Mouse (Mus musculus) embryonic facial prominence, embryonic 13.5 days (tissue): ENCODE data around the gene Zim1. TPM values are rescaled to one million over a fixed set of nuclear protein-coding genes. Genes with fewer than 3 reads are reported as not detected.

Experiments
- ATAC-seq: fragments of 200-750 bp; cut with Nextera tagmentation; 2 replicates; pipeline ENCODE4 v1.8.0; 2017; ENCODE audit warnings: low read depth; ENCODE audit not compliant: insufficient number of reproducible peaks, insufficient read depth, low FRiP score, low TSS enrichment
- H3K27ac ChIP-seq: fragments of 300-500 bp; sonication (generic); 2 replicates; pipeline ENCODE4 v1.5.1; 2015; ENCODE audit warnings: moderate library complexity, mild to moderate bottlenecking, inconsistent platforms
- H3K27me3 ChIP-seq: fragments of 300-500 bp; sonication (generic); 2 replicates; pipeline ENCODE4 v1.6.1; 2015; ENCODE audit warnings: mild to moderate bottlenecking, inconsistent platforms
- H3K36me3 ChIP-seq: fragments of 300-500 bp; sonication (generic); 2 replicates; pipeline ENCODE4 v1.6.1; 2015; ENCODE audit warnings: mild to moderate bottlenecking, inconsistent platforms
- H3K4me1 ChIP-seq: fragments of 300-500 bp; sonication (generic); 2 replicates; pipeline ENCODE4 v1.6.1; 2015; ENCODE audit warnings: inconsistent platforms
- H3K4me2 ChIP-seq: fragments of 300-500 bp; sonication (generic); 2 replicates; pipeline ENCODE4 v1.6.1; 2015; ENCODE audit warnings: moderate library complexity, mild to moderate bottlenecking, inconsistent platforms
- H3K4me3 ChIP-seq: fragments of 300-500 bp; sonication (generic); 2 replicates; pipeline ENCODE4 v1.5.1; 2015; ENCODE audit warnings: mild to moderate bottlenecking, inconsistent platforms
- H3K9ac ChIP-seq: fragments of 300-500 bp; sonication (generic); 2 replicates; pipeline ENCODE4 v1.6.1; 2015; ENCODE audit warnings: mild to moderate bottlenecking, inconsistent platforms
- H3K9me3 ChIP-seq: fragments of 300-500 bp; sonication (generic); 2 replicates; pipeline ENCODE4 v1.6.1; 2016; ENCODE audit warnings: inconsistent platforms
- whole genome bisulfite sequencing: fragments of 180-500 bp; shearing (Covaris S2); methylation state at CpG from one replicate; pipeline ENCODE4 v1.1.7; 2015; ENCODE audit warnings: mixed read lengths; 5-methylcytosine and 5-hydroxymethylcytosine counted together
- polyA plus RNA-seq: library from polyadenylated mRNA; unstranded; fragments of >200 nt; fragmentation: Nextera tagmentation; extraction: Ambion mirVana; gene quantifications from 2 replicates; pipeline ENCODE4 v1.2.1, GENCODE M21; 2015

Zim1 gene
- 3.2 and 4.5 TPM in 2 replicates for polyA plus RNA-seq

DNA sequence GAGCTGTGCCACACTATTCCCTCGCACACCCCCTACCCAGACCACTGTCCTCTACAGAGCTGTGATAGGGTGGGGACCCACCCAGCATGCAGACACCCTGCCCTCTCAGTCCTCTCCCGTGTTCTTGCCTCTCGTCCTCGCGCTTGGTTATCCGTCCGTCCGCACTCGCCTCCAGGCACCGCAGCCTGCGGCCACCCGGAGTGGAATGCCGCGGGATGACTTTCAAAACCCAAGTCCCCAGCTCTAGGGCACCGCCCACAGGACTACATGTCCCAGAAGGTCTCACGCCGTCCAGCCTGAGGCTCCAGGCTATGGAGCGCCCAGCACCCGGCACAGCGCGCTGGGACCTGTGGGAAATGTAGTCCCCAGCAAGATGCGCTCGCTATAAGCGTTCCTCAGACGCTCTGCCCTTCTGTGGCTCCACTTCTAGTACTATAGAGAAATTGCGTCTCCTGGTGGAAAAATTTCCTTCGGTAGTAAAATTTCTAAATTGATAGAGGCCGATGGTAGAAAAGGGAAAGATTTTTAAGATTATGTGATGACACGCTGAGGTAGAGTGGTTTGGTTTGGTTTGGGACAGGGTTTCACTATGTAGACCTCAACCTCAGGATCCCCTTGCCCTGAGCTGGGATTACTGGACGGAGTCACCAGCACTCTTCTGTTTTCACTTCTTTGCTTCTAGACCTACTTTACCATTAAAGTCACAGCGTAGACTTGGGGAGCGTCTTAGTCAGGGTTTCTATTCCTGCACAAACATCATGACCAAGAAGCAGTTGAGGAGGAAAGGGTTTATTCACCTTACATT is at the start of gene Zim1:
Zim1 (minus strand) TSS at position 210 of the 805 bp plus-strand sequence.
- no peaks in the 10 kb centered on the region for H3K4me1 ChIP-seq
- H3K4me3 ChIP-seq, result peak within 1 kb of the TSS; percentile 58
- H3K27me3 ChIP-seq, result no peaks in the 10 kb centered on the region
- H3K9ac ChIP-seq, result peak within 1 kb of the TSS; percentile 73
- H3K4me2 ChIP-seq, result peak within 1 kb of the TSS; percentile 73
- no peaks in the 10 kb centered on the region for H3K9me3 ChIP-seq
- 11% methylated on average over 32 of the region's 32 CpGs for WGBS
- no peaks in the 10 kb centered on the region for H3K36me3 ChIP-seq
- H3K27ac ChIP-seq, result no peak within 1 kb of the TSS
- ATAC-seq, result peak; percentile 98

DNA sequence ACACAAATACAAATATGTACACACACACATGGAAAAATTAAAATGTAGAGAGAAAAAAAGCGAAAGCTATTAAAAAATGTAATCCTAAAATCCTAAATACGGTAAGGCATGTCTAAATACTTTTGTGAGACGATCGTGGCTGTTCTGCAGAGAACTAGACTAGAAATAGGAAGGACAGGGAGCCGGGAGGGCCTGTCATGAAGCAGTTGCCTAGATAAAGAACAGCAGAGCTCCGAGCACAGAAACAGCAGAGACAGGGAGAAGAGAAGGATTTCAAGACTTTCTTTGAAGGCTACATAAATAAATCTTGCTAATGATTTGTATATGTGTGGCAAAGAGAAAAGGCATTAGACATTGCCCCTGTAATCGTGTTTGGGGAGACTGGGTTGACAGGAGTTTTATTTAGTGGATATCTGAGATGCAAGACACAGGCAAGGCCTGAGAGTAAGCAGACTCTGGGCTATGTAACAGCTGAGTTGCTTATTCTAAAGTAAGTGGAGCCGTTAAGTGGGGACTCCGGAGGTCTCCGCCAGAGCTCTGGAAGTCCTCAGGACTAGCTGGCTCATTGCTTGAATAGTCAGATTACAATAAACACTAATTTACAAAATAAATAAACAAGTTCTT is 48.1 kb upstream of the Zim1 start:
- WGBS, result 53% methylated on average over 10 of the region's 10 CpGs
- Histone ChIP-seq H3K9ac (no peak overlapping the region), H3K4me2 (no peak overlapping the region), H3K4me3 (no peak overlapping the region), H3K27ac (peak overlapping the region; percentile 69), H3K36me3 (peaks cover 3% of the 10 kb centered on the region; the same call in 1 of the 2 replicates), H3K27me3 (no peaks in the 10 kb centered on the region), H3K9me3 (peaks cover 3% of the 10 kb centered on the region; the same call in 1 of the 2 replicates), H3K4me1 (no peaks in the 10 kb centered on the region)
- no peak for ATAC-seq

DNA sequence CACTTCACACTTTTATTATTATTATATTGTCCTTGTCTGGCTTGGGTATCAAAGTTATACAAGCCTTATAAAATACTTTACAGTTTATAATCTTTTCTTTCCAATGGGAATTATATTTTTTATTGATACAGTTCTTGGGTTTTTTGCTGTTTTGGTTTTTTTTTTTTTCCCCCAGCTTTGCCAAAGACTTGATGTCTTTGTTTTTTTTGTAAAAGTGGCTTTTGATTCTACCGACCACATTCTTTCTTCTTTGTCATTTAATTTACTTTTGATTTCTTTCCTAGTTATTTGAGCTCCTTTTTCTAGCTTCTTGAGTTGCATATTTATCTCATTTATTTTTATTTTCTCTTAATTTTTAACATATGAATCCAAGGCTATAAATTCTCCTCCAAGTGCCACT is 39.8 kb upstream of the Zim1 start:
- Histone ChIP-seq H3K9ac (no peak overlapping the region), H3K36me3 (0 out of 2 replicates have a peak, but pooled peaks cover under 1% of the 10 kb centered on the region), H3K4me1 (no peaks in the 10 kb centered on the region), H3K27me3 (no peaks in the 10 kb centered on the region), H3K27ac (no peak overlapping the region), H3K4me2 (no peak overlapping the region), H3K4me3 (no peak overlapping the region), H3K9me3 (peaks cover 5% of the 10 kb centered on the region; the same call in 1 of the 2 replicates)
- WGBS, result 39% methylated on average over 1 of the region's 1 CpGs
- no peak for ATAC-seq

DNA sequence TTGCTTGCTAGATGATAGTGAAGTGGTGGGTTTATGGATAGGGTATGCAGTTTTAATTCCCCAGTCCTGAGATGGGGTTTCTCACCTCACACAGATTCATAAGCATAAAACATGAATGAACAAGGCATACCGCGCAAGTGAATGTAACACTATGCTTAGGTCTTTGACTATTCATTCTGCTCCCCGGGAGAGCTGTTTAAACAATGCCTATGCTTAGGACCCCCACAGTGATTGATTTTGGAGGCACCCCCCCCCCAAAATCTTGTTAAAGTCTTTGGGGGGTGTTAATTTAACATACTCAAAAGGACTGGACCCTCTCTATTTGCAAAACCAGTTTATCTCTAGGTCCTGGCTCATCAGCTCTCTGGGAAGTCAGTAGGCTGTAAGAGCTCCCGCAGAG is 35.7 kb upstream of the Zim1 start:
- Histone ChIP-seq H3K9ac (peak overlapping the region; percentile 76), H3K27ac (peak overlapping the region; percentile 33; the same call in 1 of the 2 replicates), H3K9me3 (peaks cover 44% of the 10 kb centered on the region), H3K4me2 (peak overlapping the region; percentile 58), H3K36me3 (0 out of 2 replicates have a peak, but pooled peaks cover 7% of the 10 kb centered on the region), H3K4me3 (peak overlapping the region; percentile 62), H3K4me1 (no peaks in the 10 kb centered on the region), H3K27me3 (no peaks in the 10 kb centered on the region)
- no peak for ATAC-seq
- WGBS, result 38% methylated on average over 4 of the region's 4 CpGs

DNA sequence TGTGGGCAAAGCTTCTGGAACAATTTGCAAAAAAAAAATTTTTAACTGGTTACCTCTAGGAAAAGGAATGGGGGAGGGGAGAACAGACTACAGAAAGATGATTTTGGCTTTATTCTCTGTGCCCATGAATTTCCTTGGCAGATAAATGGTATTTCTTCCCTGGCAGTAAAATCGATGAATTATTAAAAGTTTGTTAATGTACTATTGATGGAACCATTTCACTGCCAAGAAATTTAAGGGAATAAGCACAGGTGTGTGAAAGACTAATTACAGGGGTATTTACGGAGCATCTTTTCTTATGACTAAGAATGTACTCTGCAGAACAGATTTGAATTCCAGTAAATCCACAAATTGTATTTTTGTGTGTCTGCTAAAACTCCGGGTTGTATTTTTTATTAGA is 35.1 kb upstream of the Zim1 start:
- no peak for ATAC-seq
- Histone ChIP-seq H3K4me1 (no peaks in the 10 kb centered on the region), H3K4me2 (peak overlapping the region; percentile 58), H3K9ac (peak overlapping the region; percentile 76), H3K9me3 (peaks cover 44% of the 10 kb centered on the region), H3K27ac (no peak overlapping the region; the same call in 1 of the 2 replicates), H3K27me3 (no peaks in the 10 kb centered on the region), H3K4me3 (peak overlapping the region; percentile 62), H3K36me3 (0 out of 2 replicates have a peak, but pooled peaks cover 7% of the 10 kb centered on the region)
- WGBS, result 47% methylated on average over 3 of the region's 3 CpGs

DNA sequence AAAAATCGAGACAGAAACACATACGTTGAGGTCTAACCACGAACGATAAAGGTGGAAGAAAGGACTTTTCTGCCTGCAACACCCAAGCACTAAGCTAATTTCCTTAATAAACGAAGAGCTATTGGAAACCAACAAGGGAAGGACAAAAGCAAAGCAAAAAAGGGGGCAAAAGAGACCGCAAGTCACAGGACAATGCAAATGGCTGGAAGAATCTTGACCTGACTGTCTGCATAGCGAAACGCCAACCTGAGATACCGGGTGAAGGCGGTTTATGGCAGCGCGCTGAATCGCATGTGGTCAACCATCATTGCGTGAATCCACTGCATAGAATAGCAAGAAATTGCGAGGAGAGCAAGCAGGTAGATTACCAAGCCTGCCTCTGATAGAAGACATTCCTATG is 34.6 kb upstream of the Zim1 start:
- Histone ChIP-seq H3K4me2 (peak overlapping the region; percentile 58), H3K4me1 (no peaks in the 10 kb centered on the region), H3K27me3 (no peaks in the 10 kb centered on the region), H3K27ac (peak overlapping the region; percentile 77), H3K9me3 (peaks cover 44% of the 10 kb centered on the region), H3K4me3 (peak overlapping the region; percentile 62), H3K36me3 (peaks cover 12% of the 10 kb centered on the region; the same call in 1 of the 2 replicates), H3K9ac (peak overlapping the region; percentile 76)
- 46% methylated on average over 15 of the region's 15 CpGs for WGBS
- ATAC-seq, result no peak

DNA sequence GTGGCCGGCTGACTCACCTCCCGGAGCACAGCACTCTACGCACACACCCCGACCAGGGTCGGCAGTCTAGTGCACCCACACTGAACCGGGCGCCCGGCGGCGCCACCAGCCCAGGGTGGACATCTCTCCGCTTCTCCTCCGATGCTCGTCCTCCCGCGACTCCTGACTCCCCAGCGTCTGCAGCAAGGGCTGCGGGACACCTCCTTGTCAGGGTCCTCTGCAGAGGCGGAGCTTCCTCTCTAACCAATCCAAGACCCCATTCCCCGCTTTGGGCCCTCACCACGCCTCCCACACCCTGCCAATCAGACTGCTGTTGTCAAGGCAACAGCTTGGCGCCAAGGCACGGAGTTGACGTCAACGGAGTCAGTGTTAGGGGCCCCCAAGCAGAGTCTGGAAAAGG is 34.0 kb upstream of the Zim1 start, which contains the start of the genes Peg3 and Usp29:
Peg3 (minus strand) TSS at position 191 of the 400 bp plus-strand sequence.
Usp29 (plus strand) TSS at position 338 of the 400 bp plus-strand sequence.
- Histone ChIP-seq H3K36me3 (peaks cover 17% of the 10 kb centered on the region; the same call in 1 of the 2 replicates), H3K4me3 (peak within 1 kb of the TSS; percentile 62), H3K27me3 (no peaks in the 10 kb centered on the region), H3K4me1 (no peaks in the 10 kb centered on the region), H3K9me3 (peaks cover 44% of the 10 kb centered on the region), H3K9ac (peak within 1 kb of the TSS; percentile 76), H3K27ac (peak within 1 kb of the TSS; percentile 93), H3K4me2 (peak within 1 kb of the TSS; percentile 58)
- 55% methylated on average over 24 of the region's 24 CpGs for WGBS
- peak; percentile 73 for ATAC-seq

DNA sequence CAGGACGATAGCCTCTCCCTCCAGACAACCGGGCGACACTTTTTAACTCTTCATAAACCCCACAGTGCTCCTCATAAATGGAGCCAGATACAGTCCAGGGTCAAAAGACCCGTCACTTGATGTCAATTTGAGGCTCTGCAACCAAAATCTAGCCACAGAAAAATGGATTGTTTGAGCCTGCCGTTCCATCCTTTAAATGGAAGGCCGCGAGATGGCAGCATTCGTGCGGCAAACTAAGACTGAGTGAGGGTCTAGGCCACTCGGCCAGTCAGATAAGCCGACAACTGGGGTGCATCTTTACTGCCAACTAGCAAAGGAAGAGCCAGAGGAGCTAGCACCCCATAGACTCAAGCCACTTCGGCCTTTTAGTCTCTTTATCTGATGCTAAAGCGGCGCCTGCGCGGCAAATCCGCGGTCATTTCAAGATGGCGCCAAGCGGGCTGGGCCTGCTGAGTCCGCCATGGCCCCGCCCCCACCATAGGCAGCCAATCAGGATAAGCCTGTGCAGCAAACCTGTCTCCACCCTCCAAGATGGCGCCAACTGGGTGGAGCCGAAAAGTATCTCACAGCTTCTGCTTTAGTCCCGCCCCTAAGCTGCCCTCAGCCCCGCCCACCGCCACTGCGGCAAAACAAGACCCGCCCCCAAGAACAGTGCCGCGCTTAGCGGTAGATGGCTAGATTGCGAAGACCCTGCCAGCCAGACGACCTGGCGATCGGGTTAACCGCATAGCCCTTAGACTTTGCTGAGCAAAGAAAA is 33.0 kb upstream of the Zim1 start:
- Histone ChIP-seq H3K27me3 (no peaks in the 10 kb centered on the region), H3K9ac (peak overlapping the region; percentile 76), H3K4me2 (peak overlapping the region; percentile 58), H3K4me1 (no peaks in the 10 kb centered on the region), H3K27ac (peak overlapping the region; percentile 93), H3K4me3 (peak overlapping the region; percentile 62), H3K36me3 (peaks cover 26% of the 10 kb centered on the region; the same call in 1 of the 2 replicates), H3K9me3 (peaks cover 44% of the 10 kb centered on the region)
- 51% methylated on average over 37 of the region's 37 CpGs for WGBS
- ATAC-seq, result peak; percentile 63

DNA sequence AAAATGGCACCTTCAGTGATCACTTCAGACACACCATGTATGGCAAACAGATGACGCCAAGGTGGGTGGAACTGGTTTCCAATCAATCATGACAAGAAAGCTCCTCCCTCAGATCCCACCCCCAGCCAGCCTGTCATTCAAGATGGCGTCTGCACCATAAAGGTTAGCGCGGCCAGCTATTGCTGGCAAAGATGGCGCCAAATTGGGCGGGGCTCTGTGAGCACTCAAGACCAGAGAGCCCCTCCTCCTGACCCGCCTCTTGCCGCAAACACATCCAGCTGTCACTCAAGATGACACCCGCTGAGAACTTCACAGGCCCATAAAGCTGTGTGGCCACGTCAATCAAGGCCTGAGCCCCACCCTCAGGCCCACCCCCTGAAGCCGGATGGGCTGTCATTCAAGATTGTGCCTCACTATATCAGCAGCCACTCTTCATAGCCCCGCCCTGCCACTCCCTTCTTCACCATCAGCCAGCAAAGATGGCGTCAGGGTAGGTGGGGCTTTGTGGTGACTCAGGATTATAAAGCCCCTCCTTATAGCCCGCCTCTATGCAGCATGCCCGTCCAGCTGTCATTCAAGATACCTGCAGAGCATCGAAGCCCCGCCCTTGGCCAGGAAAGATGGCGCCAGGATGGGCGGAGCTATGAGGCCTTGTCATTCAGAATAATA is 32.1 kb upstream of the Zim1 start:
- no peak overlapping the region for H3K9ac ChIP-seq
- peaks cover 44% of the 10 kb centered on the region for H3K9me3 ChIP-seq
- no peaks in the 10 kb centered on the region for H3K27me3 ChIP-seq
- ATAC-seq, result peak; percentile 85
- H3K36me3 ChIP-seq, result peaks cover 34% of the 10 kb centered on the region; the same call in 1 of the 2 replicates
- 56% methylated on average over 19 of the region's 19 CpGs for WGBS
- H3K4me1 ChIP-seq, result no peaks in the 10 kb centered on the region
- H3K27ac ChIP-seq, result peak overlapping the region; percentile 93
- peak overlapping the region; percentile 62 for H3K4me3 ChIP-seq
- peak overlapping the region; percentile 58 for H3K4me2 ChIP-seq

DNA sequence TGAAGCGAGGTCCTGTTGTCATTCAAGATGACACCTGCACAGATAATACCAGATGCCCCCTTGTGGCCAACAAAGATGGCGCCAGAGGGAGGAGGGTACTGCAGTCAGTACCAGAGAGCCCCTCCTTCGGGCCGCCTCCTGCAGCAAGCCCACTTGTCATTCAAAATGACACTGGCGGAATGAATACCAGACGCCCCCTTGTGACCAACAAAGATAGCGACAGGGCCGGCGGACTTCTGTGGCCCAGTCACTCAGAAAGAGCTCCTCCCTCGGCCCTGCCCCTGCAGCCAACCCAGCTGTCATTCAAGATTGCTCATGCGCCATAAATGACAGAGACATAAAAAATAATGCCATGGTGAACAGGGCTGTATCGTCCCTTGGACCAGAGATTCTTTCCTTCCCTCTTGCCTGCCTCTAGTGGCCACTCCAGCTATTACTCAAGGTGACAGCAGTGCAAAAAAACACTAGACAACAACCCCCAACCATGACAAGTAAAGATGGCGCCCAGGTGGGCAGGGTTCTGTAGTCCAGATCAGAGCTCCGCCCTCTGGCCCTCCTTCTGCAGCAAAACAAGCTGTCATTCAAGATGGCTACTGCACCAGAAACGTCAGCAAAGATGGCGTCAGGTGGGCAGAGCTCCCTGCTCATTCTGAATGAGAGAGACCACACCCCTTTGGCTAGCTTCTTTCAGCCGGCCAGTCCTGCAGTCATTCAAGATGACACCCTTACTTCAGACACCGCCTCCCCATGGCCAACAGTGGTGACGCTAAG is 31.3 kb upstream of the Zim1 start:
- Histone ChIP-seq H3K4me2 (peak overlapping the region; percentile 58), H3K27me3 (no peaks in the 10 kb centered on the region), H3K27ac (peak overlapping the region; percentile 78), H3K36me3 (peaks cover 42% of the 10 kb centered on the region; the same call in 1 of the 2 replicates), H3K4me1 (no peaks in the 10 kb centered on the region), H3K9me3 (peaks cover 44% of the 10 kb centered on the region), H3K9ac (no peak overlapping the region), H3K4me3 (peak overlapping the region; percentile 62)
- ATAC-seq, result peak; percentile 49
- 51% methylated on average over 19 of the region's 19 CpGs for WGBS
